ENCODE assay signal across 8 mouse cellular contexts in genomic region chr6:17065791-17066169, GRCm38 (mm10). TPM values are rescaled to one million over a fixed set of nuclear protein-coding genes. Genes with fewer than 3 reads are reported as not detected.
A peak's percentile ranks its signal among the peaks of the same experiment; 100 is the strongest.
DNase-seq lines count a peak whose midpoint lies in the region; ATAC-seq and TF ChIP-seq lines count a peak whose summit lies in the region.

No protein-coding gene starts in this region.

- peak overlapping the region; percentile 82 for H3K4me2 ChIP-seq in embryonic facial prominence, embryonic 15.5 days (replicated peaks)
- H3K4me2 ChIP-seq in limb, embryonic 12.5 days: peak overlapping the region; percentile 83
- peak overlapping the region; percentile 84 for H3K4me2 ChIP-seq in myocyte (ENCODE audit: low read depth)

- peak overlapping the region; percentile 1 for H3ac ChIP-seq in myocyte (ENCODE audit: control insufficient read depth, insufficient read length)

- 21% methylated on average over 12 of the region's 12 CpGs for WGBS in liver, adult 2 months
- WGBS in embryonic facial prominence, embryonic 15.5 days: 2% methylated on average over 12 of the region's 12 CpGs
- WGBS in limb, embryonic 12.5 days: 5% methylated on average over 12 of the region's 12 CpGs

- intact Hi-C loops in left cerebral cortex, postnatal 10 days (cut with DNase I): no loop called here

- peak overlapping the region; percentile 86; the same call in 1 of the 2 replicates for H3K4me3 ChIP-seq in liver, adult 2 months (ENCODE audit: insufficient read depth, low read depth, low read length)
- H3K4me3 ChIP-seq in embryonic facial prominence, embryonic 15.5 days (replicated peaks): peak overlapping the region; percentile 75
- H3K4me3 ChIP-seq in limb, embryonic 12.5 days (replicated peaks): peak overlapping the region; percentile 77
- H3K4me3 ChIP-seq in myocyte: peak overlapping the region; percentile 67

- no peaks in the 10 kb centered on the region for H3K9me3 ChIP-seq in embryonic facial prominence, embryonic 15.5 days (replicated peaks)
- no peaks in the 10 kb centered on the region for H3K9me3 ChIP-seq in limb, embryonic 12.5 days

- H3K27ac ChIP-seq in liver, adult 2 months (replicated peaks; ENCODE audit: insufficient read depth, low read depth, low read length): no peak overlapping the region
- no peak overlapping the region for H3K27ac ChIP-seq in embryonic facial prominence, embryonic 15.5 days (replicated peaks)
- H3K27ac ChIP-seq in limb, embryonic 12.5 days: peak overlapping the region; percentile 62

- no peaks in the 10 kb centered on the region; the same call in 1 of the 2 replicates for H3K27me3 ChIP-seq in liver, adult 2 months (ENCODE audit: control insufficient read depth, insufficient read depth, low read length)
- no peaks in the 10 kb centered on the region for H3K27me3 ChIP-seq in embryonic facial prominence, embryonic 15.5 days
- H3K27me3 ChIP-seq in limb, embryonic 12.5 days: no peaks in the 10 kb centered on the region
- H3K27me3 ChIP-seq in myocyte (ENCODE audit: control insufficient read depth, insufficient read depth, insufficient read length): no peaks in the 10 kb centered on the region

- H3K79me2 ChIP-seq in liver, adult 2 months (ENCODE audit: control insufficient read depth, insufficient read depth, low read length): no peaks in the 10 kb centered on the region
- peaks cover 49% of the 10 kb centered on the region for H3K79me2 ChIP-seq in myocyte (ENCODE audit: control insufficient read depth, insufficient read depth)

- no peak for ATAC-seq in embryonic facial prominence, embryonic 15.5 days (ENCODE audit: insufficient number of reproducible peaks, low FRiP score, low TSS enrichment, low read depth)
- ATAC-seq in limb, embryonic 12.5 days (ENCODE audit: insufficient number of reproducible peaks, insufficient read depth, low FRiP score, low TSS enrichment, low read depth): no peak

- no peak for DNase-seq in liver, adult 2 months (ENCODE audit: extremely low read depth, low read depth, low spot score)
- DNase-seq in liver: no peak
- no peak for DNase-seq in gastrocnemius, postnatal 4 days (ENCODE audit: low spot score in 2 of 2)
- DNase-seq in left cerebral cortex, postnatal 10 days (ENCODE audit: extremely low spot score in 1 of 2, low spot score in 2 of 2): no peak
- no peak for DNase-seq in urinary bladder, postnatal 4 days (ENCODE audit: low spot score in 2 of 2)

- no peak overlapping the region for H3K9ac ChIP-seq in liver, adult 2 months (ENCODE audit: low read depth, low read length)
- H3K9ac ChIP-seq in embryonic facial prominence, embryonic 15.5 days: peak overlapping the region; percentile 69; the same call in 1 of the 2 replicates
- peak overlapping the region; percentile 90 for H3K9ac ChIP-seq in limb, embryonic 12.5 days (replicated peaks)

- TF ChIP-seq POLR2A in liver, adult 2 months (IDR thresholded peaks at IDR 0.05; ENCODE audit: extremely low read depth, insufficient read depth, low read length): no peak
- TF ChIP-seq POLR2A in myocyte (IDR thresholded peaks at IDR 0.05; ENCODE audit: insufficient read length, low read depth): no peak

- H3K36me3 ChIP-seq in liver, adult 2 months (ENCODE audit: control insufficient read depth, insufficient read depth, low read length): no peaks in the 10 kb centered on the region
- H3K36me3 ChIP-seq in embryonic facial prominence, embryonic 15.5 days: no peaks in the 10 kb centered on the region
- H3K36me3 ChIP-seq in limb, embryonic 12.5 days: peaks cover 11% of the 10 kb centered on the region; the same call in 1 of the 2 replicates
- no peaks in the 10 kb centered on the region for H3K36me3 ChIP-seq in myocyte (ENCODE audit: control insufficient read depth, insufficient read depth)

- peaks cover 13% of the 10 kb centered on the region for H3K4me1 ChIP-seq in liver, adult 2 months (ENCODE audit: control insufficient read depth, insufficient read depth, low read length)
- peaks cover 17% of the 10 kb centered on the region for H3K4me1 ChIP-seq in embryonic facial prominence, embryonic 15.5 days
- peaks cover 11% of the 10 kb centered on the region for H3K4me1 ChIP-seq in limb, embryonic 12.5 days (replicated peaks)

- no peak for TF ChIP-seq CTCF in liver, adult 2 months (IDR thresholded peaks at IDR 0.05; ENCODE audit: low read depth, low read length)

TF ChIP-seq in myocyte, 11 proteins besides CTCF, POLR2A, EP300 and RAD21:
- TF ChIP-seq POLR2AphosphoS2 (IDR thresholded peaks at IDR 0.05; ENCODE audit: insufficient read length, low read depth): no peak
- TF ChIP-seq TCF3 (IDR thresholded peaks at IDR 0.05; ENCODE audit: insufficient read length, low read depth): no peak
- TF ChIP-seq MYOD1 (IDR thresholded peaks at IDR 0.05; ENCODE audit: control insufficient read depth in 1 of 3, insufficient read length in 2 of 3, low read depth in 2 of 3): no peak
- no peak for TF ChIP-seq REST (IDR thresholded peaks at IDR 0.05; ENCODE audit: insufficient read depth, insufficient read length)
- TF ChIP-seq SRF (IDR thresholded peaks at IDR 0.05; ENCODE audit: control insufficient read depth, insufficient read length, low read depth): no peak
- TF ChIP-seq CEBPB (IDR thresholded peaks at IDR 0.05; ENCODE audit: insufficient read depth, poor library complexity, severe bottlenecking): no peak
- no peak for TF ChIP-seq MYOG (IDR thresholded peaks at IDR 0.05; ENCODE audit: control insufficient read depth in 1 of 3, insufficient read depth in 1 of 3, insufficient read length in 2 of 3, low read depth in 2 of 3)
- no peak for TF ChIP-seq MAX (IDR thresholded peaks at IDR 0.05; ENCODE audit: low read depth)
- TF ChIP-seq TCF12 (IDR thresholded peaks at IDR 0.05; ENCODE audit: insufficient read depth, poor library complexity, severe bottlenecking): no peak
- TF ChIP-seq E2F4 (IDR thresholded peaks at IDR 0.05; ENCODE audit: insufficient read depth): no peak

RNA-seq across cellular contexts. Expression of gene Tes, which starts 0.8 kb away (rescaled TPM):
- total RNA-seq in liver, adult 2 months (2014; rRNA removed): 1.9 TPM in 2 replicates
- 0.61 and 0.67 TPM in 2 replicates for polyA plus RNA-seq in liver, adult 2 months (2012; rRNA removed)
- 35.4 and 37.8 TPM in 2 replicates for polyA plus RNA-seq in embryonic facial prominence, embryonic 15.5 days (2015; fragmentation: Nextera tagmentation; extraction: Ambion mirVana)
- polyA plus RNA-seq in limb, embryonic 12.5 days (2016; fragmentation: Nextera tagmentation; extraction: Ambion mirVana): 93.4 and 106 TPM in 2 replicates
- 34.5 TPM for polyA plus RNA-seq in myocyte (2012; fragmentation: generic; extraction: Trizol)
- 1 to 10 TPM; 5.2 to 5.7 TPM for total RNA-seq in gastrocnemius, postnatal 4 days (2021)
- 1 to 10 TPM; 7.0 to 8.2 TPM for total RNA-seq in left cerebral cortex, postnatal 10 days (2021)

Comparison
In these comparisons a context has a peak if more than half of its experiments do, and no peak if none do; other contexts are left out.
1. RNA of gene Tes, which starts 0.8 kb away (polyA plus RNA-seq): 93.4 to 106 TPM in limb, embryonic 12.5 days, 35.4 to 37.8 TPM in embryonic facial prominence, embryonic 15.5 days and 34.5 TPM in myocyte (single experiment); 0.61 to 0.67 TPM in liver, adult 2 months; every median in the first group is over 10 times any median in the second.
2. Peak in every context shown above with its lines, with median percentiles within 50 percentile points of each other: H3K4me3 ChIP-seq and H3K4me2 ChIP-seq.